Mouse (Mus musculus) MEL (cell line): ENCODE measurements at regions not wholly inside any gene's neighbourhood (a gene's known extent, or its start where the extent isn't known, plus 50 kb on each side); places are given as distances from the start of the nearest gene placed in this dataset.

Source experiments
- DNase-seq: peaks from one replicate; pipeline ENCODE4 v3.0.0; 2011; ENCODE audit warnings: low read depth, low spot score
- H3K27ac ChIP-seq: 2 replicates; pipeline ENCODE4 v1.5.1; 2012; ENCODE audit warnings: low read depth, mild to moderate bottlenecking, control low read depth, low read length, moderate library complexity; ENCODE audit not compliant: control insufficient read depth
- H3K27me3 ChIP-seq, 2 experiments: fragments of 150-350 bp in 1 of 2; sonication (generic) in 1 of 2; 2 replicates each; pipeline ENCODE4 v1.6.1; 2012; ENCODE audit warnings: low read length in 2 of 2, mild to moderate bottlenecking in 2 of 2, improper control_type of control experiment in 1 of 2, moderate library complexity in 1 of 2; ENCODE audit not compliant: insufficient read depth in 2 of 2, control insufficient read depth in 1 of 2
- H3K36me3 ChIP-seq, 2 experiments: 2 replicates each; pipeline ENCODE4 v1.6.1; 2012 to 2014; ENCODE audit warnings: low read length in 2 of 2, improper control_type of control experiment in 1 of 2, inconsistent platforms in 1 of 2, mild to moderate bottlenecking in 1 of 2; ENCODE audit not compliant: insufficient read depth in 2 of 2, control insufficient read depth in 1 of 2
- H3K4me1 ChIP-seq, 2 experiments: fragments of 150-350 bp in 1 of 2; sonication (generic) in 1 of 2; 2 replicates each; pipeline ENCODE4 v1.6.1; 2012; ENCODE audit warnings: low read length in 2 of 2, improper control_type of control experiment in 1 of 2, mild to moderate bottlenecking in 1 of 2; ENCODE audit not compliant: insufficient read depth in 2 of 2, control insufficient read depth in 1 of 2
- H3K4me3 ChIP-seq, 2 experiments: fragments of 150-350 bp in 1 of 2; sonication (generic) in 1 of 2; 2 replicates each; pipeline ENCODE4 v1.5.1; 2012; ENCODE audit warnings: low read depth in 2 of 2, low read length in 2 of 2, mild to moderate bottlenecking in 2 of 2, moderate library complexity in 2 of 2, control low read depth in 1 of 2, improper control_type of control experiment in 1 of 2; ENCODE audit not compliant: control insufficient read depth in 1 of 2, insufficient read depth in 1 of 2
- H3K79me2 ChIP-seq: 2 replicates; pipeline ENCODE4 v1.6.1; 2012; ENCODE audit warnings: mild to moderate bottlenecking, low read length, moderate library complexity; ENCODE audit not compliant: control insufficient read depth, poor library complexity, insufficient read depth
- H3K9ac ChIP-seq: 2 replicates; pipeline ENCODE4 v1.6.1; 2012; ENCODE audit warnings: low read depth, mild to moderate bottlenecking, control low read depth, low read length, moderate library complexity; ENCODE audit not compliant: control insufficient read depth, poor library complexity, severe bottlenecking
- H3K9me3 ChIP-seq: fragments of 150-350 bp; sonication (generic); replicated peaks from 2 replicates; pipeline ENCODE4 v1.6.1; 2012; ENCODE audit warnings: mild to moderate bottlenecking, low read length, improper control_type of control experiment, moderate library complexity; ENCODE audit not compliant: insufficient read depth
- BHLHE40 ChIP-seq: IDR thresholded peaks from 2 replicates; pipeline ENCODE4 v1.6.1; 2012; ENCODE audit warnings: low read depth, mild to moderate bottlenecking, inconsistent platforms, low read length, improper control_type of control experiment, borderline replicate concordance
- CTCF ChIP-seq, 3 experiments: IDR thresholded peaks in 2 of 3; conservative IDR thresholded peaks in 1 of 3; 2 replicates each; pipeline ENCODE4 v1.5.1; 2011 to 2012; ENCODE audit warnings: low read length in 3 of 3, low read depth in 2 of 3, mild to moderate bottlenecking in 2 of 3, improper control_type of control experiment in 1 of 3, inconsistent platforms in 1 of 3, mixed read lengths in 1 of 3, moderate library complexity in 1 of 3; ENCODE audit not compliant: control insufficient read depth in 1 of 3, insufficient read depth in 1 of 3, poor library complexity in 1 of 3, severe bottlenecking in 1 of 3
- ELF1 ChIP-seq: IDR thresholded peaks from 2 replicates; pipeline ENCODE4 v1.6.1; 2014; ENCODE audit warnings: low read depth, mild to moderate bottlenecking, inconsistent platforms, low read length, improper control_type of control experiment, moderate library complexity
- ETS1 ChIP-seq: IDR thresholded peaks from 2 replicates; pipeline ENCODE4 v1.6.1; 2012; ENCODE audit warnings: low read depth, mild to moderate bottlenecking, inconsistent platforms, low read length, improper control_type of control experiment, moderate library complexity
- HCFC1 ChIP-seq: IDR thresholded peaks from 2 replicates; pipeline ENCODE4 v1.6.1; 2012; ENCODE audit warnings: low read depth, mild to moderate bottlenecking, inconsistent platforms, low read length, improper control_type of control experiment, moderate library complexity
- JUND ChIP-seq: IDR thresholded peaks from 2 replicates; pipeline ENCODE4 v1.6.1; 2011; ENCODE audit warnings: low read depth, mild to moderate bottlenecking, improper control_type of control experiment, low read length
- KAT2A ChIP-seq: conservative IDR thresholded peaks from 2 replicates; pipeline ENCODE4 v1.6.1; 2012; ENCODE audit warnings: low read depth, low read length, improper control_type of control experiment, inconsistent platforms
- MAFK ChIP-seq: IDR thresholded peaks from 2 replicates; pipeline ENCODE4 v1.6.1; 2011; ENCODE audit warnings: low read depth, mild to moderate bottlenecking, low read length, improper control_type of control experiment, borderline replicate concordance
- MAX ChIP-seq: IDR thresholded peaks from 2 replicates; pipeline ENCODE4 v1.6.1; 2011; ENCODE audit warnings: low read length, improper control_type of control experiment
- MXI1 ChIP-seq: IDR thresholded peaks from 2 replicates; pipeline ENCODE4 v1.6.1; 2011; ENCODE audit warnings: mild to moderate bottlenecking, low read depth, low read length, improper control_type of control experiment
- NELFE ChIP-seq: IDR thresholded peaks from 2 replicates; pipeline ENCODE4 v1.6.1; 2011; ENCODE audit warnings: low read depth, low read length, improper control_type of control experiment
- NRF1 ChIP-seq: IDR thresholded peaks from 2 replicates; pipeline ENCODE4 v1.6.1; 2014; ENCODE audit warnings: low read depth, mild to moderate bottlenecking, inconsistent platforms, low read length, improper control_type of control experiment, moderate library complexity; ENCODE audit not compliant: poor library complexity, insufficient read depth, severe bottlenecking
- POLR2AphosphoS5 ChIP-seq: IDR thresholded peaks from 2 replicates; pipeline ENCODE4 v1.6.1; 2012; ENCODE audit warnings: low read depth, borderline replicate concordance, mild to moderate bottlenecking, inconsistent platforms, low read length, moderate library complexity, mixed read lengths
- RCOR1 ChIP-seq: IDR thresholded peaks from 2 replicates; pipeline ENCODE4 v1.6.1; 2012; ENCODE audit warnings: low read depth, mild to moderate bottlenecking, inconsistent platforms, low read length, improper control_type of control experiment
- SIN3A ChIP-seq: IDR thresholded peaks from 2 replicates; pipeline ENCODE4 v1.6.1; 2012; ENCODE audit warnings: low read length, improper control_type of control experiment, inconsistent platforms
- TAL1 ChIP-seq: IDR thresholded peaks from 2 replicates; pipeline ENCODE4 v1.6.1; 2012; ENCODE audit warnings: mild to moderate bottlenecking, inconsistent platforms, low read length, moderate library complexity, mixed read lengths
- TCF12 ChIP-seq: IDR thresholded peaks from 2 replicates; pipeline ENCODE4 v1.6.1; 2014; ENCODE audit warnings: low read depth, mild to moderate bottlenecking, inconsistent platforms, low read length, improper control_type of control experiment, moderate library complexity
- UBTF ChIP-seq: IDR thresholded peaks from 2 replicates; pipeline ENCODE4 v1.6.1; 2012; ENCODE audit warnings: low read depth, mild to moderate bottlenecking, inconsistent platforms, low read length, improper control_type of control experiment, moderate library complexity, borderline replicate concordance; ENCODE audit not compliant: insufficient read depth
- ZC3H11A ChIP-seq: IDR thresholded peaks from 2 replicates; pipeline ENCODE4 v1.6.1; 2012; ENCODE audit warnings: low read depth, mild to moderate bottlenecking, inconsistent platforms, low read length, improper control_type of control experiment
- ZKSCAN1 ChIP-seq: IDR thresholded peaks from 2 replicates; pipeline ENCODE4 v1.6.1; 2012; ENCODE audit warnings: low read depth, mild to moderate bottlenecking, inconsistent platforms, low read length, improper control_type of control experiment, moderate library complexity
- ZMIZ1 ChIP-seq: IDR thresholded peaks from 2 replicates; pipeline ENCODE4 v1.6.1; 2012; ENCODE audit warnings: low read depth, mild to moderate bottlenecking, inconsistent platforms, low read length, improper control_type of control experiment, moderate library complexity
- ZNF384 ChIP-seq: IDR thresholded peaks from 2 replicates; pipeline ENCODE4 v1.6.1; 2012; ENCODE audit warnings: low read depth, mild to moderate bottlenecking, inconsistent platforms, low read length, improper control_type of control experiment

- no peak overlapping the region for H3K27ac ChIP-seq
- H3K27me3 ChIP-seq: no peaks in the 10 kb centered on the region
- no peak overlapping the region for H3K4me3 ChIP-seq
- no peak for TF ChIP-seq ZC3H11A
- no peak for TF ChIP-seq SIN3A
- TF ChIP-seq JUND: no peak
- no peak for TF ChIP-seq UBTF
- no peak for TF ChIP-seq ZNF384
- TF ChIP-seq KAT2A: no peak
- TF ChIP-seq HCFC1: no peak
- H3K4me1 ChIP-seq: no peaks in the 10 kb centered on the region
- H3K9ac ChIP-seq: no peak overlapping the region
- H3K9me3 ChIP-seq: 0 out of 2 replicates have a peak, but pooled peaks cover 2% of the 10 kb centered on the region
- DNase-seq: no peak
- H3K36me3 ChIP-seq: no peaks in the 10 kb centered on the region
- H3K79me2 ChIP-seq: no peaks in the 10 kb centered on the region
Observed at GRCm38 (mm10) chr11:112976914-112977785, 195.1 kb downstream of the Sox9 start.

- Histone ChIP-seq H3K9me3 (0 out of 2 replicates have a peak, but pooled peaks cover 2% of the 10 kb centered on the region), H3K27me3 (no peaks in the 10 kb centered on the region), H3K36me3 (no peaks in the 10 kb centered on the region), H3K9ac (no peak overlapping the region), H3K79me2 (no peaks in the 10 kb centered on the region), H3K4me3 (no peak overlapping the region), H3K27ac (no peak overlapping the region), H3K4me1 (no peaks in the 10 kb centered on the region)
- TF ChIP-seq SIN3A (no peak), ZNF384 (no peak), NELFE (no peak), ZMIZ1 (no peak), ZKSCAN1 (no peak), TCF12 (no peak), POLR2AphosphoS5 (no peak), CTCF (IDR thresholded peaks at IDR 0.05 in 2 of 3, conservative IDR thresholded peaks at IDR 0.05 in 1 of 3; ENCODE audit: control insufficient read depth in 1 of 3, insufficient read depth in 1 of 3, low read depth in 2 of 3, low read length in 3 of 3, poor library complexity in 1 of 3, severe bottlenecking in 1 of 3) (no peak)
- no peak for DNase-seq
Observed at GRCm38 (mm10) chr11:112978884-112979283, 196.9 kb downstream of the Sox9 start.

DNA sequence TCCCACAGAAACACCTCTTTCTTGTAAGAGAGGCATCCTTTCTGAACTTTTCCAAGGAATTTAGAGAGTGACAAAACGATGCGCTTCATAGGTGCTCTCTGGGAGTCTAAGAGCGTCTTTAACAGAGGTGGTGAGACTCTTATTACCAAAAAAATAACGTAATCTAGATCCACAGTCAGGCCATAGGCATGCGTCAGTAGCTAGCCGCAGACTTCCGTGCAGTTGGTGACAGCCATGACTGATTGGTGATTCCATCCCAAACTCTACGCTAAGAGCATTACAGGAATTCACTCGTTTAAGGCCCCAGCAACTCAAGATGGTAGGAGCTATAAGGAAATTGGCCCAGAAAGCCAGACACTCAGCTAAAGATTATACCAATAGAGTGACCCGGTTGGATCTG, 197.4 kb downstream of the Sox9 start:
- Histone ChIP-seq H3K27me3 (no peaks in the 10 kb centered on the region), H3K27ac (no peak overlapping the region), H3K4me1 (no peaks in the 10 kb centered on the region), H3K36me3 (no peaks in the 10 kb centered on the region), H3K4me3 (no peak overlapping the region), H3K9me3 (no peaks in the 10 kb centered on the region), H3K9ac (no peak overlapping the region), H3K79me2 (no peaks in the 10 kb centered on the region)
- DNase-seq: no peak
- TF ChIP-seq ETS1 (no peak), NRF1 (no peak), ZC3H11A (no peak), TAL1 (no peak), MXI1 (no peak), ELF1 (no peak), SIN3A (no peak), ZKSCAN1 (no peak), MAFK (no peak), MAX (no peak), BHLHE40 (no peak), RCOR1 (no peak)
